Mouse (Mus musculus) adrenal gland (tissue): ENCODE data around the gene Lrrtm3.

Source experiments
- intact Hi-C: fragments of 180-260 bp; cut with DNase I; formaldehyde crosslinking; loops from one replicate; pipeline ENCODE4 v1.15.1; 2025

Lrrtm3 gene

DNA sequence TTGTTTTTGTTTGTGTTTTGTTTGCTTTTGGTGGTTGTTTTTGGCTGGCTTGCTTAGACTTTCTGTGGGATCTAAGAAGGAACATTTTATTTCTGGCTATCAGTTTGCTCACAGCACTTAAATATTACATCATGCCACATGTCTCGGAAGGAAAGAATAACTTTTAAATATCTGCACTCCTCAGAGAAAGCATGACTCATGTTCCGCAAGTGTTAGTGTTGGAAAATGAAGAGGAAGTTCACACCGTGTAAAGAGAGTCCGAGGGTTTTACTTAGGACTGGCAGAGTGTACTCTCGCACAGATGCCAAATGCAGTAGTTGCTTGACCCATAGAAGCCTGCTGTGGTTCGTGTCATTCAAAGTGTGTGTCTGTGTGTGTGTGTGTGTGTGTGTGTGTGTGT lies 40.9 kb downstream of the Lrrtm3 start:
- intact Hi-C loops = no loop called here

DNA sequence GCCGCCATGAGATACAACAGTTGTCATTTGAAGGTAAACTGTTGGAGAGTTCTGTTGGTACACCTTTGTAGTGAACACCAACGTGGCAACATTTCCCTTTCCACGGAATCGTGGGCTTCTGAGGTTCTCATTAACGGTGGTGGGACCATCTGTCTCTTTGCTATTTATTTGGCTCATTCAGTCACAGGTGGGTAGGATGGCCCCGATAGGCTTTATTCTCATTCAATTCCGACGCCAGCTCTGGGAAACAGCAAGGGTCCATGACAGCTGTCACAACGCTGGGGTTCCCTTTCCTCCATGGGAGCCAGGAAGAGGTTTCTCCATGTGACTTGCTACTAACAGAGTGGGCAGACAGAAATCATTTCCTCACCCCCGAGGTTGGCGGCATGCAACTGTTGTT lies 48.2 kb downstream of the Lrrtm3 start:
- intact Hi-C loops = no loop called here

DNA sequence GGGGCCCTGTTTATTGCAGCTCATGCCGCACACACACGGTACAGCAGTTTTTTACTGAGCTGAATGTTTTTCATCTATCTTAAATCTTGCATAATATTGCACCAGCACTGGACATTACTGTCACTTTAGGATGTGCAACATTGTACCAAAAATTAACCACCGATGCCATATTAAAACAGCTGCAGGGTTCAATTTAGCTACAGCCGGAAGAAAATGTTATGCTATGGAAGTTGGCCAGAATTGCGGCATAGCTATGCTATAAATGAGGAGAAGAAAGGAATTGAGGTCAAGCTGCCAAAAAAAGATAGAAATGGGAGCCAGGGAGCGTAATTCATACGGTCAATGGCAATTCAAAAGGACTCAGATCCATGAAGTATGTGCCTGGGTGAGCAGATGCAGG lies 48.9 kb downstream of the Lrrtm3 start:
- intact Hi-C loops = no loop called here

DNA sequence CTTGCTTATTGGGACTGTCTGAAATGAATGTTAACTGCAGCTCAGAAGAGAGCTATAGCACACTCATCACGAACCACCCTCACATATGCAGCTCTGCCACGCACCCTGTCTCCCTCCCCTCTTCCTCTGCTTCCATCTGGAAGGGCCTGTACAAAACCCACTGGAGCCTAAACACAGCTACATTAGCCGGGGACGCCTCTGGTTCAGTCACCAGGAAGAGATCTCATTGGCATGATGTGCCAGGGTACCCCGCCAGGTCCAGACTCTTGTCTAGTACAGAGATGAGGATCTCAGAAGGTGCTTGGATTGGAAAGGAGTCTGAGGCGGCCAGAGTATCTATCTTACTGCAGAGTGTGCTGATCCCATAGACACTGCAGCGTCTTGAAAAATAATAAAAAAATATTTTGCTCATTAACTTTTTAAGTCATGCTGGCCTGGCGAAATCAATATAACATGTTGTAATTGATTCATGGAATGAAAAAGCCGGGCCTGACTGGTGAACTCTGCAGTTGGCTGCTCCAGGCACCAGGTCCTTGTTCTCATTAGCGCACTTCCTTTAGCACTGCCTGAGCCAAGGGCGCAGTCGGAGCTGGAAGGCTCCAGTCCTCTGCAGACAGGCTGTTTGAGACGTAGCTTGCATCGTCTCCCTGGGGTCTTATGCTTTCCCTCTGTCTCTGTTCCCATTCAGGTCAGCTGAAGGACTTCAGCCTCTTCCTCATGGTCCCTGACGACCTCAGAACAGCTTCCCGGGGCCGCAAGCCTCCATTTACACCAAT lies 50.1 kb downstream of the Lrrtm3 start:
- intact Hi-C loops = no loop called here

DNA sequence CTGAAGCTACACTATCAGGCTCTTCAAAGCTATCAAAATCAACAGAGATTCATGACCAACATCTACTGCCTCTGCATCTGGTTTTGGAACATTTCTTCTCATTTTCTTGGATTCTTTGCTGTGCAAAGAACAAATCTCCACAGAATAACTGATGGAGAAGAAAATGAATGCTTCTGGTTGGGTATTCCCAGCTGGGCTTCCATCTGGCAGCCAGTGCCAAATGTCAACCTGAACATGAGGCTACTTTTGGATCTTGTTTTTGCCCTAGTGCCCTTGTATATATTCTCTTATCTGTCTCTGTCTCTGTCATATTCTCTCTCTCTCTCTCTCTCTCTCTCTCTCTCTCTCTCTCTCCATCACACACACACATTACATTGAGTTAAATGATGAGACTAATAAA lies 59.2 kb downstream of the Lrrtm3 start:
- intact Hi-C loops = no loop called here

DNA sequence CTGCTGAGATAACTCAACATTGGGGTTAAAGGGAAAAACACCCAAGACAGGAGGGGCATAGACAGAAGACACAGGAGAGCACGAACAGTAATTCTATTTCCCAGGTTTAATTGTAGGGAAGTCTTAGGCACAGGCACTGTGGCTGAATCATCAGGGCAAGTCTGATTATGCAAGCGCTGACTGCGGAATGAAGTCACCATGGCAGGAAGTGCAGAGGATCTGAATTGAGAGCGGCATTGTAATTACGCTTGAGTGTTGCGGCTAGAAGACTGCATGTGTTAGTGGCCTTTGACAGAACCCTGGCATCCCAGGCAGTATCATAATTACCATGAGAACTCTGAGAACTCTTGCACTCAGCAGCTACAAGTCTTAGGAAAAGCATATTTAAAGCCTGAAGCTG lies 66.7 kb downstream of the Lrrtm3 start:
- intact Hi-C loops = no loop called here

DNA sequence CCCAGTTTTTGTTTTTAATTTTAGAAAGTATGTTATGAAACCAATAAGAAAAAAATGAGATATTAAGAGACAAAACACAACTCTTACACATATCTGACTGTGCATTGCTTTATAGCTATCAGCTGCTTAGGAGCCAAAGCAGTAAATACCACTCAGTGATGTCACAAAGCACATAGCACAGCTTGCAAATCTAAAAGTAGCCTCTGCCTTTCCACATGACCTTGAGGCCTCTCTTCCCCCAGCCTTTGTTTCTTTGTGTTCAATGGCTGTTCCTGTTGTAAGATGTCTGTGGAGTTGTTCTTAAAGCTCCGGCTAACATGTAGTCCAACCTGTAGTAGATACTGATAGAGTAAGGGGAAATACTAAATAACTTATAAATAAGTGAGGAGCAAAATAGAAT lies 69.7 kb downstream of the Lrrtm3 start:
- intact Hi-C loops = no loop called here

DNA sequence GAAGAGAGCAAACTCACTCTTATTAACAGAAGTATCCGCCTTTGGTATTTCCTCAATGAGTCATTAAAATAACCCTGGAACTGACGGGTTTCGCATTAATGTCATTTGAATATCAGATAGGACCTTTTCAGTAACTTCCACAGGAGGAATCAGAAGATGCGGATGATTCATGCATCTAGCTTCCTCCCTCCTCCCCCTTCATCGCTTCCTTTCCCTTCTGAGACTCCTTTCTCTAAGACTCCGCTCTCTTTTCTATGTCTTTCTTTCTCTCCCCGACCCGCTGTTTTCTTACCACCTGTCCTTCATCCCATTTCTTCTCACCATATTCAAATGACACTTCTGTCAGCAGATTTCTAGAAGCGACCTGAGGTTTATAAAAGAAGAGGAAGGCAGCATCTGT lies 88.1 kb downstream of the Lrrtm3 start:
- intact Hi-C loops = no loop called here

DNA sequence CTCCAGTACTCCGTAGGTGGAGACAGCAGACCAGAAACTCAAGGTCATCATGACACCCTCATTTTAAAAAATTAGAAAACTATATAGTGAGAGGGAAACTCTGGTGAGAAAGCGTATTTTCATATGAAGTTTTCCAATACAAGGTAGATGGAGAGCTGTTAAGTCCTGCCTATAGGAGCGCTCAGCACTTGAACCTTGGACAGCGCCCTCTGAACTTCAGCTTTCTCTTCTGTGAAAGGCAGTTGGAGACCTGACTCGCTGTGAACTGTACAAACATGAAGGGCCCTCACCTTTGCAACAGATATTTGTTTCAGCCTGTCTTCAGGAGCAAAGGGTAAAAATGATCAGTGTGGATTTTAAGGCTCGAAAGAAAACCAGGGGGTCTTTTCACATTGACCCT lies 88.5 kb downstream of the Lrrtm3 start:
- intact Hi-C loops = no loop called here

DNA sequence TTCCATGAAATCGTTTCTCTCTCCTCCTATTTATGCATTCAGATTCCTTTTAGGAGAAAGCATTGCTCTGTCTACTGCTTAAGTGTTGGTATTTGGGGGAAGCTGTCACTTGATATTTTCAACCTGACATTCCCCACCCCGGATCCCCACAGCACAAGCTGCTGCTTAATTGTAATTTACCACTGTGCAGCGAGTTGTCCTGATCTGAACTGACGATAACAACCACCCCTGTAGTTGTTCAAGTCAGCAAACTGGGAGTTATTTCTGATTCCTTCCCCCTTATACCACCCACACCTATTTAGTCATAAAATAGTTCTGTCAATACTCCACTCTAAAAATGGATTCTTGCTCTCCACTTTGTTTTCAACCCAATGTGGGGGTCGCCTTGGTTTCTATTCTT lies 95.8 kb downstream of the Lrrtm3 start:
- intact Hi-C loops = no loop called here

DNA sequence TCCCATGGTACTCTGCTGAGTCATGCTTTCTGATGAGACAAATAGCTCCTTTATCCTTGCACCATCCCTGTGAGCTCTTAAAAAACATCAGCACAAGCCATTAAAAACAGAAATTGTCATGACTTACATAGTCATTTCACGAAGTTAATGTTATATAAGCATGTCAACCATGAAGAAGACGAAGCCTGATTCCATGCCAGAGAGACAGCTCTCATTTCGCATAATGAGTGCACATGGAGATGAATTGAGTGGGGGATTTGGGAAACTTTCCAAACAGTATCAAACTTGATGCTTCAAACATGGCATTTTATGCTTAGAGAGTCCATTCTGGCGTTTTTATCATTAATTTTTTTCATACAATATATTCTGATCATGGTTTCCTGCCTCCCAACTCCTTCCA lies 104.5 kb downstream of the Lrrtm3 start:
- intact Hi-C loops = no loop called here

DNA sequence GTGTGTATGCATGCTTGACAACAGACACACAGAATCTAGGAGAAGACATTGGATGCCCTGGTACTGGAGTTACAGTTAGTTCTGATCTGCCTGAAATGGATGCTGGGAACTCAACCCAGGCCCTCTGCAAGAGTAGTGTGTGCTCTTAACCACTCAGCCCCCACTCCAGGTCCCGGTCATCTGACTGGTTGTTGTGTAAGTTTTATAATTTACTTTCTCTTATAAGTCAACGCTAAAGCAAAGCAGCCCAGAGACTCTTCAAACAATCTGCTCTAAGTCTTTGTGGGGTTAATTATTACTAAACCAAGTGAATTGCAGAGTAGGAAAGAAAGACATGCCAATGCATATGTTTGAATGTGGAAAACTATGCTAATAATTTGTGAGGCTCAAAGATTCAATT lies 110.7 kb downstream of the Lrrtm3 start:
- intact Hi-C loops = no loop called here

DNA sequence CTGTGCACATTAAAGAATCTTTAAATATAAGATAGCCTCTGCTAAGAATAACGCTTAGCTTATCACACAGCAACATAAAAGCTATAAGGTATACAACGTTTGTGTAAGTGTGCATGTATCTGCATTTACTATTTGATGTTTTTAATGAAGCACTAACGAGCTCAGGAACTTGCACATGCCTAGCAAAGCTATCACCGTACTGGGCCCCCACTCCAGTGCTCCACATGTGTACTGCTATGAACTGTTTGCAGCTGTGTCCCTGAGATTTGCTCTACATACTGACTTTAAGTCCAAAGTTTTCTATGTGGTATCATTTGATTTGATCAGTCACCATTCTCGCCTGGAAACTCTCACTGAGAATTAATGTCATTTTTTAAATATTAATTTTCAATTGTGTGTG lies 111.1 kb downstream of the Lrrtm3 start:
- intact Hi-C loops = no loop called here

DNA sequence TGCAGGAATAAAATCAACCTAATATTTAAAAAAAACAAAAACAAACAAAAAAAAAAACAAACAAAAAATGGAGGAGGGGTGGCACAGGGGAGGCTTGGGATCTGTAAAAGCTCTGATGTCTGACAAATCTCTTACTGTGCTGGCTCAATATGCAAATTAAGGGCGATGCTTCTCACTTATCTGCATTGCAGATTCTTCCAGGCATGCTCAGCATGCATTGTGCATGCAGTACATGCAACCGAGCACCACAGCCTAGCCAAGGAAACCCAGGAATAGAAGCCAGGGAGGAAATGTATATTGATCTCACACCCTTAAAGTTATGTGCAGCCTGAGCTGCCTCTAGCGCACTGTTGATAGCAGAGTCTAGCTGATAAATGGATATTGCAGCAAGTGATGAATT lies 111.5 kb downstream of the Lrrtm3 start:
- intact Hi-C loops = no loop called here

DNA sequence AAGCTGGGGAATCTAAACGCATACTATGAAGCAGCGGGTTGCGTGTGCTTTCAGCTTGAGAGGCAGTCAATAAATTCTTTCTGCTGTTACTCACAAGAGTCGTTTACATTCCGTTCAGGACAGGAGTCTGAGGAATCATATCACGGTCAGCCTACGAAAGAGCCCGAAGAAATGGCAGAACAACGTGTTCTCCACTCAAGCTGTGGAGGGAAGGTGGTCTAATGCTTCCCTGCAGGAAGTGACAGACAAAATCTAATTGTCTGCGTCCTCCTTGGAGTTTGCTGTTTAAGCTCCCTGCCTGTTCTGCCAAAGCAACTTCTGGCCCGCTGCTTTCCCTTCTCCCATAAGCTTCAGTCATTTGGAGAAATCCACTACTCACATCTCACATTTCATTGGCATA lies 112.0 kb downstream of the Lrrtm3 start:
- intact Hi-C loops = no loop called here

DNA sequence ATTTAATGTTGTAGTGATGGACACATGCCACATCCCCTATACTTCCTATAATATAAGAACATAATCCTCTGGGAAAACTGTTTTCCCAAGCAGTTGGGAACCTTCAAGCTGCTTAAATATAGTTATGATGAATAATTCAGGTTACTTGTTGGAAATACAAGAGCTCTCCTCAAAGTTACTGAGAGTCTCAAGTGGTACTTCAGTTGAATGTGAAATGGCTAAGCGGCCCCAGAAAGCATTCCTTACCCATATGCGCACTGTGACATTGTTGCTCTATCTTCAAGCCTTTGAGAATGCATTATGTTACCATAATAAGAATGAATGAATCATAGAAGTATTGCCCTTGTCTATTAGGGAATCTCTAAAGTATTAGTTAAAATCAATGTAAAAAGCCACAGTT lies 117.8 kb downstream of the Lrrtm3 start:
- intact Hi-C loops = no loop called here

DNA sequence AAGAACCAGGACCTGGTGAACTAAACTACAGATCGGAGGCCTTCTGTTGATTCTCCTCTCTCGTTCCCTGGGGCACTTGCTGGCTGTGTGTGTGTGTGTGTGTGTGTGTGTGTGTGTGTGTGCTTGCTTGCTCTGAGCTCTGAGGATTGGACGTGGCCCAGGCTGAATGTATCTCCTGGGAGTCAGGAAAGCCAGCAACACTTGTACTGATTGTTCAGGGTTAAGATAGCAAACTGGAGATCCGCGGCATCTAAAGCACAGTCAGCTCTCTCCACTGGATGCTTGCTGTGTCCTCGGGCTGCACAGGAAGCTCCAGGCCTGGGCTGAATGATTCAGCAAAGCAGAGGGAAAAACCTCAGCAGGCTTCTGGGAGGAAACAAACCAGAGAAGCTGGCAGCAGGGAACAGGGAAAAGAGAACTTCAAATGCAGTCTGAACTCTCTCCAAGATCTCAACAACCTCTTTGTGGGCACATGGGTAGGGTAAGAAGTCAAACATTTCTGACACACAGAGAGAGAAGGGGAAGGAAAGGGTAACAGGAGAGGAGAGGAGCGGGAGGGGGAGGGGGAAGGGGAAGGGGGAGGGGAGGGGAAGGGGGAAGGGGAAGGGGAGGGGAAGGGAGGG lies 135.7 kb downstream of the Lrrtm3 start:
- intact Hi-C loops = no loop called here

DNA sequence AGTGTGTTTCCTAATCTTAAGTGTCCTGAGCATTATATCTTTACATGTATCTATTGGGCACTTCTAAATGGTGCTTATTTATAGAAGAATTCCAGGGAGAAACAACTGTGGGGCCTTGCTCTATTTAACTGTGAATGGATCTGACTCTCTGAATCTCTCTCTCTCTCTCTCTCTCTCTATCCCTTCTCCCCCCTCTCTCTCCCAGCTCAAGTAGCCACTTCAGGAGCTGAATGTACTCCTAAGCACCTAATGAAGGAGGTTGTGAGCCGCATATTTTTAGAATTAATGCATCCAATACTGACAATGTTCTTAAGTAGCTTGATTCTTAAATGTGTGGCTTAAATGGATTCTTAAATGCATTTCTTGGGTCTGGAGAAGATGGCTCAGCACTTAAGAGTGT lies 138.6 kb downstream of the Lrrtm3 start:
- intact Hi-C loops = no loop called here

DNA sequence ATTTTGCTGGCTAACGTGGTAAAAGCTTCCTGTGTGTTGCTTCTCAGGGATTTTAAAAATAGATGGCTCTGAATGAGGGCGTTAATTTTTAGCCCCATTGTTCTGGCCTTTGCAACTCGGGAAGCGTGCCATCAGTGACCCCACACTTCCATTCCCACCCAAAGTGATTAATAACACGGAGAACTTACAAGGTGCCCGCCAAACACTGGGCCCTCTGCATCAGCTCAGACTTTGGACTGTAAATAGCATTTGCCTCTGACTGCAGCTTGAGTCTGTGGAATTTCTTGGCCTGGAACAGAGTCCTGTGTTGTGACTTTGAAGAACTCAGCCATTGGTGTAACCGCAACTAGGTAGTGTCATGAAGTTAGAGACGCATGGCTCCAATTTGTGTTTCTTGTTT lies 139.2 kb downstream of the Lrrtm3 start:
- intact Hi-C loops = no loop called here

DNA sequence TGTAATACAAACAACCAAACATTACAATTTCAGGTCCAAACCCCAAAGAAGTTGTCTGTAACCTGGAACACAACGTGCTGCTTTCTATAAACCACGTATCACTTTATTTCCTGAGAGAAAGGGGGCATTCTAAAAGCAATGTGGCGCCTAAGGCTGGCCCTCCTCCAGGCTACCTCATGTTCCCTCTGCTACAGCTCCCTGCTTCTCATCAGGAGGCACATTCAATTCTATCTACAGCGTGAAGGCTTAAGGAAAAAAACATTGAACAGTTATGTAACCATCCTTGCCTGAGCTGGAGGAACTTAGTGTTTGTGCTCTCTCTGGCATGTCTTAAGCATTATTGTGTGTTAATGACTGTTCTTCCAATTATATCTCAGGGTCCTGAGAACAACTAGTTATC lies 142.8 kb downstream of the Lrrtm3 start:
- intact Hi-C loops = no loop called here

DNA sequence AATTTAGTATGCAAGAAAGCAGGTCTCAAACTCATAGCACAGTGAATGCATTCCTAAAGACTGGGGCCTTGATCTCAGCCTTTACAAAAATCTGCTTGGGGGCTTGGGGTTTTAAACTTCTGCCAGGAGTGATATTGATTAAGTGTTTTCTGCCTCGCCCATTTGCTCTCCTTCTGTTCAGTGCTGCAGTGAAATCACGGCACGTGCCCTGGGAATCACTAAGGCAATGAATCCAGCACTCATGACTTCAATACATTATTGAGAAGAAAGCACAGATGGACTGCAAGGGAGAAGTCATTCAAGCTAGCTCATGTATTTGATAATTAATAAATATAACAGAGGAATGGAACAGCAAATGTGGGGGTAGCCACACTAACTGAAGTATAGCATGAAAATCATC lies 144.5 kb downstream of the Lrrtm3 start:
- intact Hi-C loops = no loop called here

DNA sequence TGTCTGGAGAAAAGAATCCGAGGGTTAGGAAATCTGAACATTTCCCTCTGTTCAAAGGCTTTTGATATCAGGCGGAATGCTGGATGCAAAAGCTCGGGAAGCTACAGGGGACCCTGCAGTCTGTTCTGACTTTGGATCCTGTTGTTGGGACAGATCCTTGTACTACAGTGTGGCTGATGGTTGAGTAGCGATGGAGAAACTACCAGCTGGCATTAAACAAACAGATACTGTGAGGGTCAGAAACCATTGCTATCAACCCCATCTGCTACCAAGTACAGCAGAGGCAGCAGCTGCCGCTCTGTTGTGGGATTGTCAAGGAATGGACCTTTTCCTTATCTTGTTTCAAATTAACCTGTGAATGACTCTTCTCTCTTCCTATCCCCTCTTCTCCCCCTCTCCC lies 156.1 kb downstream of the Lrrtm3 start:
- intact Hi-C loops = no loop called here

DNA sequence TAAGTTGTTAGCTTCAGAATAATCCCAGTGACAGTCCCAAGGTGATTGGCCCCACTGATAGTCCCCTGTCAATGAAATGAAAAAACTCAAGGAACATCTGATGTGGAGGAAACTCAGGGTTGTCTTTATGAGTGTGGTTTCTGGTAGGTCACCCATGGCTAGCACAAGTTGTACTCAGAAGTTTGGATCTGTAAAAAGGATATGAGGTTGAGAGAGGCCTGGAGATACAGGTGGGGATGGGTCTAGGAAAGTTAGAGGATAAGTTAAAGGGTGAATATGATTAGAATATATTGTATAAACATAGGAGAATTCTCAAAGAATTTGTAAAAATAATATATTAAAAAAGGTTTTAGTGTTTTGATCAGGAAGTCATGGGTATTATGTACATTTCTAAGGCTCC lies 162.7 kb downstream of the Lrrtm3 start, which contains the start of gene Gm10118:
Gene Gm10118 (minus strand): TSS at position 101 of the 400 bp plus-strand sequence.
- intact Hi-C loops = no loop called here
